Mouse (Mus musculus) forebrain, embryonic 11.5 days (tissue): ENCODE data around the gene Cox7a2l. TPM values are rescaled to one million over a fixed set of nuclear protein-coding genes. Genes with fewer than 3 reads are reported as not detected.

Experiments
- polyA plus RNA-seq: library from polyadenylated mRNA; unstranded; fragments of >200 nt; fragmentation: Nextera tagmentation; extraction: Ambion mirVana; gene quantifications from 2 replicates; pipeline ENCODE4 v1.2.1, GENCODE M21; 2014

Gene Cox7a2l
- polyA plus RNA-seq, 1 experiment from 2014 or later = 155 TPM

Other genes with a start within 250 kb of the Cox7a2l start
- 48.1 and 49.3 TPM in 2 replicates for gene Eml4, start 166.4 kb downstream of the Cox7a2l start, polyA plus RNA-seq
- not detected in 2 replicates for gene Kcng3, start 114.6 kb upstream of the Cox7a2l start, polyA plus RNA-seq
- 32.9 and 38.4 TPM in 2 replicates for gene Mta3, start 188.8 kb upstream of the Cox7a2l start, polyA plus RNA-seq